ENCODE assay signal across 10 mouse cellular contexts in genomic region chr8:3395246-3395645, GRCm38 (mm10). TPM values are rescaled to one million over a fixed set of nuclear protein-coding genes. Genes with fewer than 3 reads are reported as not detected.
DNase-seq lines count a peak whose midpoint lies in the region; ATAC-seq and TF ChIP-seq lines count a peak whose summit lies in the region.
"Had no signal": no experiment of that assay in that cellular context is flagged by ENCODE, and none has a peak within 500 bp of the region (broad histone marks: within the 10 kb centered on the region; RNA-seq: fewer than 3 reads in every experiment).

No protein-coding gene starts in this region.

- WGBS in lung, postnatal 0 days = 29% methylated on average over 4 of the region's 4 CpGs
- 10% methylated on average over 4 of the region's 4 CpGs for WGBS in forebrain, embryonic 10.5 days
- 8% methylated on average over 4 of the region's 4 CpGs for WGBS in midbrain, embryonic 10.5 days

- no peaks in the 10 kb centered on the region for H3K27me3 ChIP-seq in lung, postnatal 0 days (replicated peaks; ENCODE audit: insufficient read depth, low read length)
- no peaks in the 10 kb centered on the region for H3K27me3 ChIP-seq in forebrain, embryonic 10.5 days (ENCODE audit: poor library complexity, severe bottlenecking)
- no peaks in the 10 kb centered on the region for H3K27me3 ChIP-seq in midbrain, embryonic 10.5 days (ENCODE audit: low read depth, poor library complexity, severe bottlenecking)
- H3K27me3 ChIP-seq: Patski had no signal

- H3K9me3 ChIP-seq in lung, postnatal 0 days (ENCODE audit: low read length) = no peaks in the 10 kb centered on the region
- H3K9me3 ChIP-seq in forebrain, embryonic 10.5 days = no peaks in the 10 kb centered on the region
- no peaks in the 10 kb centered on the region for H3K9me3 ChIP-seq in midbrain, embryonic 10.5 days (replicated peaks)

- TF ChIP-seq CTCF in lung, postnatal 0 days (IDR thresholded peaks at IDR 0.05) = no peak

- no peak overlapping the region for H3K4me3 ChIP-seq in lung, postnatal 0 days (ENCODE audit: low read depth, low read length)
- peak overlapping the region; percentile 86; the same call in 1 of the 2 replicates for H3K4me3 ChIP-seq in forebrain, embryonic 10.5 days
- peak overlapping the region; percentile 85 for H3K4me3 ChIP-seq in midbrain, embryonic 10.5 days

- H3K36me3 ChIP-seq in lung, postnatal 0 days (ENCODE audit: insufficient read depth, low read length) = no peaks in the 10 kb centered on the region
- peaks cover 24% of the 10 kb centered on the region for H3K36me3 ChIP-seq in forebrain, embryonic 10.5 days (replicated peaks)
- peaks cover 27% of the 10 kb centered on the region for H3K36me3 ChIP-seq in midbrain, embryonic 10.5 days

- H3K27ac ChIP-seq in lung, postnatal 0 days (ENCODE audit: low read length) = 0 out of 2 replicates have a peak overlapping the region, but pooled peaks have one; percentile 47
- H3K27ac ChIP-seq in forebrain, embryonic 10.5 days = peak overlapping the region; percentile 22
- peak overlapping the region; percentile 63 for H3K27ac ChIP-seq in midbrain, embryonic 10.5 days (replicated peaks)

- peaks cover 13% of the 10 kb centered on the region for H3K4me1 ChIP-seq in lung, postnatal 0 days (ENCODE audit: insufficient read depth, low read depth, low read length)
- H3K4me1 ChIP-seq in forebrain, embryonic 10.5 days = peaks cover 32% of the 10 kb centered on the region
- peaks cover 36% of the 10 kb centered on the region for H3K4me1 ChIP-seq in midbrain, embryonic 10.5 days

- no peak for ATAC-seq in lung, postnatal 0 days
- ATAC-seq in monocyte, adult 5-6 weeks (replicated peaks; ENCODE audit: insufficient number of reproducible peaks, low FRiP score, low TSS enrichment, poor library complexity, severe bottlenecking) = no peak

- H3K9ac ChIP-seq in lung, postnatal 0 days (replicated peaks; ENCODE audit: low read depth) = no peak overlapping the region

- no peak for DNase-seq in lung, postnatal 0 days (ENCODE audit: low spot score)
- no peak for DNase-seq in lung, adult 18-20 months
- DNase-seq in forebrain, embryonic 10.5 days (ENCODE audit: extremely low spot score, low spot score) = no peak
- peak; percentile 15 for DNase-seq in midbrain, embryonic 10.5 days (ENCODE audit: low spot score)
- DNase-seq in cerebellum, postnatal 10 days = no peak
- no peak for DNase-seq in lung, postnatal 36 days
- DNase-seq: heart, adult 18-20 months had no signal

- no peak for TF ChIP-seq EP300 in lung, postnatal 0 days (IDR thresholded peaks at IDR 0.05)

- no peak overlapping the region for H3K4me2 ChIP-seq in lung, postnatal 0 days (replicated peaks; ENCODE audit: low read depth, low read length)

RNA-seq across cellular contexts. Expression of gene Arhgef18, which starts 2.4 kb away (rescaled TPM):
- polyA plus RNA-seq in lung, postnatal 0 days (2015; fragmentation: Nextera tagmentation; extraction: Ambion mirVana) = 5.8 and 6.1 TPM in 2 replicates
- polyA plus RNA-seq in forebrain, embryonic 10.5 days (2016; fragmentation: Nextera tagmentation; extraction: Ambion mirVana) = 9.7 and 11.4 TPM in 2 replicates
- 10.3 and 11.8 TPM in 2 replicates for polyA plus RNA-seq in midbrain, embryonic 10.5 days (2016; fragmentation: Nextera tagmentation; extraction: Ambion mirVana)
- 44.8 to 134 TPM (median 53.5 TPM) in 3 replicates for total RNA-seq in monocyte, adult 5-6 weeks (2017)

RNA-seq across cellular contexts. Expression of gene A430078G23Rik, which starts 42.0 kb away (rescaled TPM):
- polyA plus RNA-seq in lung, postnatal 0 days (2015; fragmentation: Nextera tagmentation; extraction: Ambion mirVana) = 0.38 and 0.40 TPM in 2 replicates
- not detected in 2 replicates for polyA plus RNA-seq in forebrain, embryonic 10.5 days (2016; fragmentation: Nextera tagmentation; extraction: Ambion mirVana)
- polyA plus RNA-seq in midbrain, embryonic 10.5 days (2016; fragmentation: Nextera tagmentation; extraction: Ambion mirVana) = not detected in 2 replicates
- total RNA-seq in monocyte, adult 5-6 weeks (2017) = 62.9 to 119 TPM (median 81.1 TPM) in 3 replicates
- polyA plus RNA-seq: embryonic facial prominence, embryonic 11.5 days; Patski had no signal
